Mouse (Mus musculus): ENCODE results near the gene Lclat1. TPM values are rescaled to one million over a fixed set of nuclear protein-coding genes. Genes with fewer than 3 reads are reported as not detected.

Gene Lclat1
- polyA plus RNA-seq, 1 experiment, result 27.2 TPM

- no peaks in the 10 kb centered on the region for H3K36me3 ChIP-seq (ENCODE audit: control insufficient read depth, insufficient read depth)
- H3K79me2 ChIP-seq (ENCODE audit: control insufficient read depth, insufficient read depth), result no peaks in the 10 kb centered on the region
- no peaks in the 10 kb centered on the region for H3K27me3 ChIP-seq (ENCODE audit: control insufficient read depth, insufficient read depth, insufficient read length)
- peak overlapping the region; percentile 63 for H3K4me2 ChIP-seq (ENCODE audit: low read depth)
- TF ChIP-seq TCF3 (IDR thresholded peaks at IDR 0.05; ENCODE audit: insufficient read length, low read depth) (no peak), MYOD1 (IDR thresholded peaks at IDR 0.05; ENCODE audit: control insufficient read depth in 1 of 3, insufficient read length in 2 of 3, low read depth in 2 of 3) (peak in 1 of 3 experiments; percentile 7)
- H3K4me3 ChIP-seq, result no peak overlapping the region
- no peak overlapping the region for H3ac ChIP-seq (ENCODE audit: control insufficient read depth, insufficient read length)
These were observed 32.4 kb upstream of the Lclat1 start for GRCm38 (mm10) chr17:73075238-73075890.

GRCm38 (mm10) chr17:73077638-73078037 lies 30.1 kb upstream of the Lclat1 start:
- Histone ChIP-seq H3K79me2 (ENCODE audit: control insufficient read depth, insufficient read depth) (no peaks in the 10 kb centered on the region), H3K36me3 (ENCODE audit: control insufficient read depth, insufficient read depth) (no peaks in the 10 kb centered on the region), H3K27me3 (ENCODE audit: control insufficient read depth, insufficient read depth, insufficient read length) (no peaks in the 10 kb centered on the region), H3K4me2 (ENCODE audit: low read depth) (no peak overlapping the region), H3K4me3 (no peak overlapping the region), H3ac (ENCODE audit: control insufficient read depth, insufficient read length) (no peak overlapping the region)
- TF ChIP-seq E2F4 (IDR thresholded peaks at IDR 0.05; ENCODE audit: insufficient read depth) (no peak), CEBPB (IDR thresholded peaks at IDR 0.05; ENCODE audit: insufficient read depth, poor library complexity, severe bottlenecking) (peak; percentile 27; the same call in 1 of the 2 replicates)

DNA sequence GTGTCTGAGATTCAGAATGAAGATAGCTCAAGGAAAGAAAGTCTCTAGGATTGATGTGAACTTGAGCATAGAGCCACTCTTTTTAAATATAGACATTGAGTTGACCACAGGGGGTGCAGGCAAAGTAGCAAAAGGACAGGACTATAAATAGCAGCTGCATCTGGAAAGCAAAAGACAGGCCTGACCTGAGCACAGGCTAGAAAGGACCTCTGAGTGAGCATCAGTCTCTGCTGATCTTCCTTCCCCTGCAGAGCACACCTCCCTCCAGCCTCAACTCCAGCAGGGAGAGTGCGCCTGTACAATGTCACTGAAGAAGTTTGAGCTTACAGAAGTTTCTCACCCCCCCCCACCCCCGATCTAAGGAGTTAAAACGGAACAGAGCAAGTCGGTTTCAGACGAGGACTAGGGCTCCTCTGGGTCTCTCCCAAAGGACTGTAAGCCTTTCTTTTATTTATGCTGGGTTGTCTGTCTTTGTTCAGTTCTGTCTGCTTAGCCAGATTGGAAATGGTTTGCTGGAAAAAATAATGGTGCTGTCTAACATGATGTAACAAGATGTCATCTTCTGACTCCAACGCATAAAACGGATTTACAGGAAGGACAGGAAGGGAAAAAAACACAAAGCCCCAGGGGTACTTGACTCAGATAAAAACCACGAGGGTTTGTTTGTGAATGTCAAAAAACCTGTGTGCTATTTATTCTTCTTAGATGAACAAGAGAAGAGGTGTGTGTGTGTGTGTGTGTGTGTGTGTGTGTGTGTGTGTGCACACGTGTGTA lies 26.2 kb upstream of the Lclat1 start:
- no peak overlapping the region for H3ac ChIP-seq (ENCODE audit: control insufficient read depth, insufficient read length)
- H3K36me3 ChIP-seq (ENCODE audit: control insufficient read depth, insufficient read depth), result no peaks in the 10 kb centered on the region
- H3K79me2 ChIP-seq (ENCODE audit: control insufficient read depth, insufficient read depth), result no peaks in the 10 kb centered on the region
- TF ChIP-seq SRF (IDR thresholded peaks at IDR 0.05; ENCODE audit: control insufficient read depth, insufficient read length, low read depth) (no peak), MAX (IDR thresholded peaks at IDR 0.05; ENCODE audit: low read depth) (no peak), TCF3 (IDR thresholded peaks at IDR 0.05; ENCODE audit: insufficient read length, low read depth) (no peak), CEBPB (IDR thresholded peaks at IDR 0.05; ENCODE audit: insufficient read depth, poor library complexity, severe bottlenecking) (peak; percentile 92), POLR2AphosphoS2 (IDR thresholded peaks at IDR 0.05; ENCODE audit: insufficient read length, low read depth) (no peak)
- no peak overlapping the region for H3K4me3 ChIP-seq
- peak overlapping the region; percentile 8 for H3K4me2 ChIP-seq (ENCODE audit: low read depth)
- H3K27me3 ChIP-seq (ENCODE audit: control insufficient read depth, insufficient read depth, insufficient read length), result no peaks in the 10 kb centered on the region

DNA sequence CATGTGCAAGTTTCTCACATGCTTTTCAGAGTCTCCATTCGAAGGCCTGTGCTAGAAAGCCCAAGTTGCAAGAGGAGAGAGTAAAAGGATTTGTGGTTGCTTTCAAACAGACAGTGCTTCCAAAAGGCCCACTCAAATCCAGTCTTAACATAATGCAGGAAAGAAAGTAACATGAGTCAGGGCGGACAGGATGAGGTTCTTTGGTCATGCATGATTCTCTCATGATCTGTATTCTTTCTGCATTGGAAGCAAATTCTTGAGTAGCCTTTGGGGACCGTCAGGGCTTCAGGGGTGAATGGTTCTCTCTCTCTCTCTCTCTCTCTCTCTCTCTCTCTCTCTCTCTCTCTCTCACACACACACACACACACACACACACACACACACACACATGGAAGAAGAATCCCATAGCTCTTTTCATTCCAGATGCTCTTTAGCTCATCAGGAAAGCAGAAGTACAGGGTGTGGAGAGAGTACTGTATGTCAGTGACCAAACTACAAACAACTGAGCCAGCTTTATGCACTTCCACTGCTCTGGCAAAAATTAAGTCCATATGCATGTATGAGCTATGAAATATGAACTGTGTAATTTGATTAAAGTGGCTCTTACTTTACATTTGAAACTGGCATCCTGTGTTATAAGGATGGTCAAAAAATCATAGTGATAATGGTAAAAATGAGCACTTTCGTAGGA lies 25.1 kb upstream of the Lclat1 start:
- H3K27me3 ChIP-seq (ENCODE audit: control insufficient read depth, insufficient read depth, insufficient read length), result no peaks in the 10 kb centered on the region
- H3K4me3 ChIP-seq, result no peak overlapping the region
- TF ChIP-seq POLR2AphosphoS2 (IDR thresholded peaks at IDR 0.05; ENCODE audit: insufficient read length, low read depth) (no peak), MAX (IDR thresholded peaks at IDR 0.05; ENCODE audit: low read depth) (no peak), CEBPB (IDR thresholded peaks at IDR 0.05; ENCODE audit: insufficient read depth, poor library complexity, severe bottlenecking) (no peak), MYOD1 (IDR thresholded peaks at IDR 0.05; ENCODE audit: control insufficient read depth in 1 of 3, insufficient read length in 2 of 3, low read depth in 2 of 3) (no peak), REST (IDR thresholded peaks at IDR 0.05; ENCODE audit: insufficient read depth, insufficient read length) (no peak), SRF (IDR thresholded peaks at IDR 0.05; ENCODE audit: control insufficient read depth, insufficient read length, low read depth) (no peak), POLR2A (IDR thresholded peaks at IDR 0.05; ENCODE audit: insufficient read length, low read depth) (no peak), USF1 (IDR thresholded peaks at IDR 0.05; ENCODE audit: low read depth) (no peak), MYOG (IDR thresholded peaks at IDR 0.05; ENCODE audit: control insufficient read depth in 1 of 3, insufficient read depth in 1 of 3, insufficient read length in 2 of 3, low read depth in 2 of 3) (no peak), TCF12 (IDR thresholded peaks at IDR 0.05; ENCODE audit: insufficient read depth, poor library complexity, severe bottlenecking) (no peak), E2F4 (IDR thresholded peaks at IDR 0.05; ENCODE audit: insufficient read depth) (no peak), TCF3 (IDR thresholded peaks at IDR 0.05; ENCODE audit: insufficient read length, low read depth) (no peak)
- no peaks in the 10 kb centered on the region for H3K79me2 ChIP-seq (ENCODE audit: control insufficient read depth, insufficient read depth)
- no peak overlapping the region for H3ac ChIP-seq (ENCODE audit: control insufficient read depth, insufficient read length)
- no peaks in the 10 kb centered on the region for H3K36me3 ChIP-seq (ENCODE audit: control insufficient read depth, insufficient read depth)
- no peak overlapping the region for H3K4me2 ChIP-seq (ENCODE audit: low read depth)

DNA sequence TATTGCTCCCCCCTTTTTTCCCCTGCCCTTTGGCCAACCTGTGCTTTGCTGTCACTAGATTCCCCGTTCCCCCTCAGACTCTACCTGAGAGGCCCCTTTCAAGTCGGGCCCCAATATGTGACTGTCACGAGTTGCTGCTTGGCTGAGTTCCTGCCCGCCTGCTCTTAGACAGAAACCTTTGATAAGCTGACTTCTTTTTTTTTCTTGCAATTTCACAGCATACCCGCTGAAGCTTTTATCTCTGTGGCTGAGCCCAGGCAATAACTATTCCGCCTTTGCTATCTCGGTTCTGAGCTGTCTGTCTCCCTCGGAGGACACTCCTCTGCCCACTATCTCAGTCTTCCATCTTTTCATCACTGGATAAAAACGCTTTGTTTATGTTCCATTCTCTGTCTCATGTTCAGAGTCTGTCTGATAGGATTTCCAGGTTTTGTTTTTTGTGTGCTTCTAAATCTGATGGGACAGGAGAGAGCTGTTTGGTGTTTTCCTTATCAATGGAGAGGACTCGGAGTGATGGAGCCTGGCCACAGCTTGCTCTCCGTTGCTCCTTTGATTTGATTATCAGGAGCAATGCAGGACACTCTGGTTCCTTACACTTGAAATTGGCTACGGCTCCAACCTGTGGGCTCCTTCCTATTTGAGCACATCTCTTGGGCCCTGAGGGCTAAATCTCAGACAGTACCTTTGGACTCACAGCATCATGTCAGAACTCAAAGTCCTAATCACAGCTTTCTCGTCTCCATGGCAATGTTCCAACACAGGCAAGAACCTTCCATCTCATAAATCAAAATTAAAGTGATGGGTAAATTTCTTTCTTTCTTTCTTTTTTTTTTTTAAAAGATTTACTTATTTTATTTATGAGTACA lies 20.5 kb upstream of the Lclat1 start:
- Histone ChIP-seq H3ac (ENCODE audit: control insufficient read depth, insufficient read length) (no peak overlapping the region), H3K79me2 (ENCODE audit: control insufficient read depth, insufficient read depth) (no peaks in the 10 kb centered on the region), H3K4me3 (no peak overlapping the region), H3K4me2 (ENCODE audit: low read depth) (no peak overlapping the region), H3K27me3 (ENCODE audit: control insufficient read depth, insufficient read depth, insufficient read length) (no peaks in the 10 kb centered on the region), H3K36me3 (ENCODE audit: control insufficient read depth, insufficient read depth) (no peaks in the 10 kb centered on the region)
- no peak for TF ChIP-seq MYOG (IDR thresholded peaks at IDR 0.05; ENCODE audit: control insufficient read depth in 1 of 3, insufficient read depth in 1 of 3, insufficient read length in 2 of 3, low read depth in 2 of 3)
- no peak for TF ChIP-seq CEBPB (IDR thresholded peaks at IDR 0.05; ENCODE audit: insufficient read depth, poor library complexity, severe bottlenecking)
- TF ChIP-seq POLR2A (IDR thresholded peaks at IDR 0.05; ENCODE audit: insufficient read length, low read depth), result no peak
- TF ChIP-seq MAX (IDR thresholded peaks at IDR 0.05; ENCODE audit: low read depth), result no peak
- no peak for TF ChIP-seq POLR2AphosphoS2 (IDR thresholded peaks at IDR 0.05; ENCODE audit: insufficient read length, low read depth)
- no peak for TF ChIP-seq MYOD1 (IDR thresholded peaks at IDR 0.05; ENCODE audit: control insufficient read depth in 1 of 3, insufficient read length in 2 of 3, low read depth in 2 of 3)
- no peak for TF ChIP-seq E2F4 (IDR thresholded peaks at IDR 0.05; ENCODE audit: insufficient read depth)
- no peak for TF ChIP-seq USF1 (IDR thresholded peaks at IDR 0.05; ENCODE audit: low read depth)
- TF ChIP-seq SRF (IDR thresholded peaks at IDR 0.05; ENCODE audit: control insufficient read depth, insufficient read length, low read depth), result no peak
- no peak for TF ChIP-seq TCF12 (IDR thresholded peaks at IDR 0.05; ENCODE audit: insufficient read depth, poor library complexity, severe bottlenecking)
- no peak for TF ChIP-seq REST (IDR thresholded peaks at IDR 0.05; ENCODE audit: insufficient read depth, insufficient read length)
- no peak for TF ChIP-seq TCF3 (IDR thresholded peaks at IDR 0.05; ENCODE audit: insufficient read length, low read depth)
